Mouse (Mus musculus): ENCODE measurements at regions not wholly inside any gene's neighbourhood (a gene's known extent, or its start where the extent isn't known, plus 50 kb on each side); places are given as distances from the start of the nearest gene placed in this dataset.

GRCm38 (mm10) chr13:60478301-60478700, 123.4 kb upstream of the Dapk1 start:
- no peak for TF ChIP-seq CTCF (IDR thresholded peaks at IDR 0.05; ENCODE audit: extremely low read depth, insufficient read depth, low read length)
- TF ChIP-seq POLR2A (IDR thresholded peaks at IDR 0.05; ENCODE audit: extremely low read depth, insufficient read depth, low read length): no peak
